Mouse (Mus musculus): ENCODE measurements at regions not wholly inside any gene's neighbourhood (a gene's known extent, or its start where the extent isn't known, plus 50 kb on each side); places are given as distances from the start of the nearest gene placed in this dataset.

DNA sequence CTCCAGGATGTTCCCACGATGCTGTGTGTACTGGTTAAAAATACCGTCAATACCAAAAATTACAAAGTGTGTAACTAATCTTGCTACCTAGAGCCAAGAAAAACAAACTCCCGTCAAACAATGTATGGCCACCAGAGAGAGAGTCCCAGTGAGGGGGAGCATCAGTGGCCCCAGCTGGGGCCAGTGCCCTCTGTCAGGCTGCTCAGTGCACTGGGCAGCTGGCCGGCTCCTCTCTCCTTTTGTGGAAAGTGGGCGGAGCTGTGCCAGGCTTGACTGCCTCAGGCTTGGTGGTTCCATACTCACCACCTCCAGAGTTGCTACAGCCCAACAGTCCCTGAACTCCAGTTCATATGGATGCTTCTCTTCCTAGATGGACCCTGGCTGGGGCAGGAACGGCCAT, 53.8 kb upstream of the Sept5 start:
- peak; percentile 47 for DNase-seq

DNA sequence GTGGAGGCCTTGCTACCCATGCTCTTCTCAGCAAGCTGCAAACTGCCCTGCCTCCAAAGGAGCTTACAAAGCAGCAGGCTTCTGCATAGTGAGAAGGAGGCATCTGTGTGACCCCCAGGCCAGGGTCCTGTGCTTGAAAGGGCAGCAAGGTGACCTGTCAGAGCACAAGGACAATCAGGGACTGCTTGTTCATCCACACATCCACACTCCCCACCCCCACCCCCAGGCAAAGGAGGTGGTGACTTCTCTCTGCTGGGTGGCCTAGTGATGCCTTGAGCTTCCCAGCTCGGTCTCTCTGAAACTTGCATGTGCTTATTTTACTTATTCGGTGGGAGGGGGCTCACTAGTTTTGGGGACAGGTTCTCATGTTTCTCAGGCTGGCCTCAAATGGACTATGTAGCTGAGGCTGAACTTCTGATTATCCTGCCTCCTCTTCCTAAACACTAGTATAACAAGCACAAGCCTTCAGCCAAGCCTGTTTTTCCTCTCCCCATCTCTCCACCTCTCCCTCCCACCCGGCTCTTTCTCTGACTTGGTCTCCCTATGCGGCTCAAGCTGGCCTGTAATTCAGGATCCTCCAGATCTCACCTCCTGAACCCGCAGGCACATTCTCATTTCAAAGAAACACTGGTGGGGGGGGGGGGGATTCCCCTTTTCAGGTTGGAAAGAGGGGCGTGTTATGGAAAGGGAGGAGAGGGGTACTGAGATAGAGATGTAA, 56.4 kb upstream of the Sept5 start:
- DNase-seq, result no peak

DNA sequence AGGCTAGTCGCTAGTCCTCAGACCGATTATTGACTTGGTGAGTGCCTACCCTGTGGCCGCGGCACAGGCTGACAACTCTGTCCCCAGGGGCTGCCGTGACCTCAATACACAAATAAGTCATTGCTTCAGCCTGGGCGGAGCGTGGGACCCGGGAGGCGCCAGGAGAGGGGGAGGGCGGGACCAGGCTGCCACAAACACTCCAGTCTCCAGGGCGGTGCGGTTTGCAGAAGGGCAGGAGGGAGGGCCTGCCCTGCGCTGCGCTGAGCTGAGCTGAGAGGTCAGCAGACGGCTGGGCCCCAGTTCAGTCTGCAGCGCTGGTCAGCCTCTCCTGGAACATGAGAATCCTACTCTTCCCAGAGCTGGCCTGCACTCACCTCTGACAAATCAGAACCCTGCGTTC, 57.2 kb upstream of the Sept5 start:
- DNase-seq, result peak; percentile 90

DNA sequence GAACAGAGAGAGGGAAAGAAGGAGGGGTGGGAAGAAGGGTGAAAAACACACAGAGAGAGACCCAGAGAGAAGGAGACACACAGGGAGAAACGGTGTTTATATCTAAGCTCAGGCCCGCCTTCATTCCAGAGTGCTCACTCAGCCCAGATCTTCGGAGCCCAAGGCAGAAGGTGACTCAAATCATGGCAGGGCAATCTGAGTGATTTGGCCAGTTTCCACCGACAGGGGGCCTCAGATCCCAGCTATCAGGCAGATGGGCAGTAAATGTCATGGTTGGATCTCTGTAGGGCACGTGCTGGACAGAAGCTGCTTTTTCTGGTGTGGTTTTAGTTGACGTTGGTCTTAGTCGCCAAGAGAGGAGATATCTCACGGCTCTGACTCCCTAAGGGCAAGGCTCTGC, 57.6 kb upstream of the Sept5 start:
- DNase-seq, result peak; percentile 72

DNA sequence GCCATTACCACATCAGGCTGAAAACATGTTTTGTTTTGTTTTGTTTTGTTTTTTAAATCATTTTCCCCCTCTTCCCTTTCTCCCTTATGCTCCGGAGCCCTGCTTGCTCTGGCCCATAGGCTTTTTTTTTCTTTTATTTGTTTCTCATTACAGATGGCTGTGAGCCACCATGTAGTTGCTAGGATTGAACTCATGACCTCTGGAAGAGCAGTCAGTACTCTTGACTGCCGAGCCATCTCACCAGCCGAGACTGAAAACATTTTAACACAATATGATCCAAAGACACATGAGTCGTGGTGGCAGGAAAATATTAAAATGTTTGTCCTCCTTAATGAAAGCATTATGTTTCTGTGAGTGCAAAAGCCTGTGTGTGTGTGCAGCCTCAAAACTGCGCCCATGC, 65.8 kb upstream of the Sept5 start:
- DNase-seq, result no peak

DNA sequence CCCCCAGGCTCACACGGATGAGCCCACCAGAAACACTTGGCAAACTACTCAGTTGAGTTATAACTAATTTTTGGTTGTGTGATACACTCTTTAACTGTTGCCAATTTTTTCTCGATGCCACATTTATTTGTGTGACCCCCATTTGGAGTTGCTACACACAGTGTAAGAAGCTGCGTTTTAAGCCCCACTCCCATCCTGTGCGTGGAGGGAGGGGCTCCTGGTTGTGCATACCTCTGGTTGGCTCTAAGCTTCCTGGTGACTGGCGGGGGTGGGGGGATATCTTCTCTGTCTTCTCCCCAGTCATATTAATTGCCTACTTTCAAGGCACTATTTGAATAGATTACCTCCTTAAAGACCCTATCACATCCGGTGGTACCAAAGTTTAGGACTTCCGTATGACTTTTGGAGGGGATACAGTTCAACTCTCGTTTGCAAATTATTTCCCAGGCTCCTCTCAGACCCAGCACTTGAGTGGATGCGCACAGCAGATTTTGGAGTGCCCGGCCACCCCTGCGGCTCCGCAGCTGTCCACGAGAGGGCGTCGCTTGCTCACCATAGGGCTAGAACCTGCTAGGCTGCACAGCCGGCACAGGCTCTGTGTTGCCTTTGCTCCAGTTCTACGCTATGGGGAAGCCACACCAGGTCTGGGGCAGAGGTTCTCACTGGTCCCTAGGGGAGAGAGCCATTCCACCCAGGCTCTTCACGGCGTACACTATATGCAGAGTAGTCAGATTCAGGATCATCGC, 66.5 kb upstream of the Sept5 start:
- peak; percentile 87 for DNase-seq

DNA sequence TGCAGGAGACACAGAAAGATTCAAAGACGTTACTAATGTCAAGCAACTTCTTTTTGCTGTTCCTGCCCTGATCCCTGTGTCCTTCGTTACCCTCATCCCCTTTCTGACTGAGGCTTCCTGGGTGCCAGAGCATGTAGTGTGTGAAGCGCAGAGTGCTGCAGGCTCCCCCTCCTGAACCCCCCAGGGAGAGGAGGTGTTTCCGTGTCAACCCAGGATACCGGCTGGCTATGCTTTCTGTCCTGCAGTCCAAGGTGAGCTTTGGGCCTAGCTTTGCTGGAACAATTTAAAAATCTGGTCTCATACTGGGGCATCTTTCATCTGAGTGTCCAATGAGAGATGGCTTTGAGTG, 67.0 kb upstream of the Sept5 start:
- DNase-seq, result no peak

DNA sequence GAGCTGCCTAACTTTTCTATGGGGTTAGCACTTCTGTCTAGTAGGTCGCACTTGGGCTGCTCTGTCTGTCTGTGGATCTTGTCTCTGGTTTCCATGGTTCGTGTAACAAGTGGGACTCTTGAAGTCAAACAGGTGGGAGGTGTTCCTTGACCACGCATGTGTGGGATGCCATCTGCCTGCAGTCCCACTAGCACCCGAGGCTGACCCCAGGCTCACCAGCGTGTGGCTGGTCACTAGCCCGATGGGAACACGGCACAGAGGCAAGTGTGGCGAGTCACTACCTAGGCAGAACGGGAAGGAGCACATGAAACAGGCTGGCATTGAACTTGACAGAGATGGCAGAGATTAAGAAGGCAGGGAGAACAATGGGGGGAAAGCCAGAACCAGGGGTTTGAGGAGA, 72.5 kb upstream of the Cldn5 start:
- no peak for DNase-seq

DNA sequence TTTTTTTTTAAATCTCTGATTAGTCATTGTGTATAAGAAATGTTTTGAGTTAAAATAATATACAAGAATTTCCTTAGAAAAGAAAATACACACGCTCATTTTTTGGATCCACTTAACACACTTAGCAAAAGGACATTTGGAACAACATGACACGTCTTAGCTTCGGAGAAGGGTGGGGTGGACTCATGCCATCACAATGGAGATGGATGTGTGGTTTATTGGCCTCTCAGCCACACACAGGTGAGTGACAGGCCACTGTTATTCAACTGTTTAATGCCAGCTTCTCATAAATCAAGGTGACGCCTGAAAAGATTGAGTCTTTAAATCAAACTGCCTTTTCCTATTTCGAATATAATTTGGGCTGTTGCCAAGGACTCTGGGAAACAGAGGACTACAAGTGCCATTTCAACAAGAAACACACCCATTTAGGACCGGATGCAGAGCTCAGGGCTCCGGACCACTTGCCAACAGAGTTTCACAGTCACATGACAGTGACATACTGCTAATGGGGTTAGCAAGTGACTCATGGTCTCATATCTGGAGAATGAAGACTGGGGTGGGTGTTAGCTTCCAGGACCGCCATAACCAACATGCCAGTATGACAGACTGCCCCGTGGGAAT, 71.5 kb upstream of the Cldn5 start:
- peak; percentile 76 for DNase-seq

DNA sequence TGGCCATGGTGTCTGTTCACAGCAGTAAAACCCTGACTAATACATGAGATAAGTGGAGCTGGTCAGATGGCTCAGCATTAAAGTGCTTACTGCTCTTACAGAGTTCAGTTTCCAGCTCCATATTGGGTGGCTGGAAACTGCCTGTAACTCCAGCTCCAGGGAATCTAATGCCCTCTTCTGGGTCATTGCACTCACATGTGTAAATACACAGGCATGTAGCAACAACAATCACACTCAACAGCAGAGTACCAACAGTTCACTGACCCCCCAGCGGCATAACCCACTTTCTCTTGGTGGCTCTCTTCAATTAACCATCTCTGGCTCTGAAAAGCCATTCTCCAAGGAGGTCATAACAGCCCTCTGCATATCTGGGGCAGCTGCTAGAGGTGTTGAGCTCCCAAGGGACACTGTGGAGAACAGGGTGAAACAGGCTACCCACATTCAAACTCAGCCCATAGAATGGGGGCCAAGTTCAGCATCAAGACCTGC, 65.0 kb upstream of the Cldn5 start:
- DNase-seq, result no peak

DNA sequence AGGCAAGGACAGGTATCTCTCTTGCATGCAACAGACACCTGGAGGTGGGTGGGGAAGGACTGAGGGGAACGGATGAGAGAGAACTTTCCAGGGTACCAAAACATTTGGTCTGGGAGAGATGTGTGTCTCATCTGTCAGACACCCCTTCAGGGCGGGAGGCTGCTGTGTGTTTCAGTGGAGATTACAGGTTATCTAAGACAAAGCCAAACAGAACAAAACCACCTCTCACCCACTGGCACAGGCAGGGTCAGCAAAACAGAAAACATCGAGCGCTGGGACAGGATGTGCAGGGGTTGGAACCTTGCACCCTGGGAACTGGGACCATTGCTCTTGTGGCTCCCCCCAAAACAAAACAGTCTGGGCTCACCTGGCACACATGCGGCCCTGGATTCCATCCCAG, 63.6 kb upstream of the Cldn5 start:
- DNase-seq, result no peak

DNA sequence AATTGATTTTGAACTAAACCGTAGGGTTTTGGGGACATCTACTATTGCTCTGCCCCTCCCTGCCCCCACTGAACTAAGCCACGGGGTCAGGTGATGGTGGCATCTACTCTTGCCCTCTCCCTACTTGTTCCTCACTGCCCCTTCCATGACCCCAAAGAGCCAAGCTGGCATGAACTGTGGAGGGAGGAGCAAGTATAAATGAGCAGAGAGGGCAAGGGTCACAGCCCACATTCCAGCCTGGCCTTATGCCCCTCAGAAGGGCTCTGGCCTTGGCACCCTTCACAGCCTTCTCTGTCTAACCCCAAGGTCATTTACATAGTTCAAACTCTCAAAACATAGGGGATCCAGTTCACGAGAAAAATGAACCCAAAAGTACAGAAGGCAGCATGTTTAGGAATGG, 61.3 kb upstream of the Cldn5 start:
- DNase-seq, result no peak

DNA sequence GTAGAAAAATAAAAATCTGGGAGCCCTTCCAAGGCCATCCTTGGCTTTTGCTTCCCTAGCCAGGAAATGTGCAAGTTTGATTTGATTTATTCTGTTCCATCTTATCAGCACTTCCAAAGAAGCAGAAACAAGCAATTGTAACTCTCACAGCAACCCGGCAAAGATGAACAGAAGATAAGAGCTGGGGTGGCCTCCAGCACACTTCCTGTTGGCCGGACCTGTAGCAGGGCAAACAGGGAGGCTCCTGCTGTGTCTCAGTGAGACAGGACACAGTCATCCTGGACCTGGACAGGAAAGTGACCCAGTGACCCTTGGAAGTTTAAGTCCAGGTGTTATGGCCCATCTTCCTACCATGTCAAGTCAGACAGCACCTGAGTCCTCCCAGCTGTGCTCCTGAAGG, 58.6 kb upstream of the Cldn5 start:
- DNase-seq, result peak; percentile 56

DNA sequence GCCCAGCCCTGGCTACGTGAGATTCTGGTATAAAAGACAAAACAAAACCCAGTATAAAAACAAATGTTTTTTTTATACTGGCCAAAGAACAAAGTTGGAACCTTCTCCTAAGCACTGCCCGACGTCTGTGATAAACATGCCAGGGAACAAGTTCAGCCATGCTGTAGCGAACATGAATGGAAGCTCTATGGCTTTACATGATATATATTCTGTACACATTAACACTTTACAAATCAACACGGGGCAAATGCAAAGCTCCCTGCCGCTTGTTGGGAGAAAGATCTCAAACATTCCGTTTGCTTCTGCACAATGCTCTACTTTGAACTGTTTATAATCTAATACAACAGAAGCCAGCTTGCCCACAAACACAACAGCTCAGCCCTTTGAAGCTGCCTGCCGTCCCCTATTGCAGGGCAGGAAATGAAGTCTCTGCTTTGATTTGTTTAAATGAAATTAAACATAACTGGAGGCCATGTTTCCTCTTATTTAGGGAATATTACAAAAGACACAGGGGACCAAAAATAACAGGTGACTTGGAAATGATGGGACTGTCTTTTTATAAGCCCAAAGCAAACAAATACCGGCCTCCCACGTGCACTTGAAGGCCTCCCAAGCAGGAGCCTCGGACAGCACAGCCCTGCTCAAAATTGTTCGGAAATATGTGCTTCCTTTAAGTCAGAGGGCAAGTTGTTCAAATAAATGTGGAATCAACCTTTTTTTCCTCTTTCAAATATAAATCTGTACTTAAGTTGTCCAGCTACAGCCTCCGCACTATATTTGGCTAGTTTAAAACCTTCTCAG, 56.0 kb upstream of the Cldn5 start:
- no peak for DNase-seq

DNA sequence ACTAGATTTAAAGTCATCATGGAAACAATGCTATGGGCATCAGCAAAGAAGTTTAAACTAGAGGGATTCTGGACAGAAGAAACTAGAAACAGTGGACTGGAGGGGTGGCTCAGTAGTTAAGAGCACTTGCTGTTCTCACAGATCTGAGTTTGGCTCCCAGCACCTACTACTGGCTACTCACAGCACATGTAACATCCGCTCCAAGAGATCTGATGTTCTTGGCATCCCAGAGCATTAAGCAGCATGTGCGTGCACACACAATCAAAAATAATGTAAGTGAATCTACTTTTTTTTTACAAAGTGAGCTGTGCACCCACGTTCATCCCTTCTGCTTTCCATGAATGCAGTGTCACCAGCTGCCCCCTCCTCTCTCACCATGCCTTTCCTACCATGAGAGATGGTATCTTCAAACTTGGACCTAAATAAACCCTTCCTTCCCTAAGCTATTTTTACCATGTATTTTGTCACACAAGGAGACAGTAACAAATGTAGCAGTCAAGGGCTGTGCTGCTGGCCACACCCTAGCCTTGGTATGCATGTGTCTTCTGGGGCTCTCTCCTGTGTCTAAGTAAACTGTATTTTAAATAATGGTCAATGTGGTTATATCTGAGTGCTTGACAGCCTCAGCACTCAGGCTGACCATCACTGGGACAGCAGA, 53.3 kb upstream of the Cldn5 start:
- no peak for DNase-seq

DNA sequence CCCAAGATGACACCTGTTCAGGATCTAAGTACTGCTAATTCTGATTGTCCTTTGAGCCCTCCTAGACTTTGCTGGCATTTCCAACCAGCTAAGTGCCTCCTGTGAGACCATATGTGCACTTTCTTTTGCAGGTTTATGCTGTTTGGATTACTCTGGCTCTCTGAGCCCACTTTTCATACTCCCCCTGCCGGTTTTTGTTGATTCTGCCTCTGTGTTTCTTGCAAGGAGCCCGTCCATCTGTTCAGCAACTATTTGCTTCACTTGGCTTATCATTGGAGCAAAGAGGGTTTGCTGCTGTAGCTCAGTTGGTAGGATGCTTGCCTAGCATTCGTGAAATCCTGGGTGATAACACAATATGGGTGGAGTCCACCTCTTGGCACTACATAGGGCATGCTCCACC, 52.8 kb upstream of the Cldn5 start:
- DNase-seq, result no peak

DNA sequence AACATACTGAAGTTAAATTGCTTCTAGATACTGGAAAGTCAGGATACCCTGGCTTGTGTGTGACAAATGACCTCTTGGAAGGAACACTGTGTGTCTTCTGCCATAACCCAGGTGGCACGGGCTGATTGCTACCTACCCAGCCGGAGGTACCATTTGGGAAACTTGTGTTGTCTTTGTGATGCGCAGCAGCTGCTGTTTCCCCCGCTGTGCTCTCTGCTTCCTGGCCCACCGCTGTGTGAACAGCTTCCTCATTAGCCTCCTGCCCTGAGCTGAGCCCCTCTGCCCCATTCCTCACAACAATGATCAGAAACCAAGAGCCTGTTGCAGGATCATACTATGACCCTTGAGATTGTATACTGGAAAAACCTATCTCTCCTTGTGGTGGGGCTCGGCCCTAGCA, 51.9 kb upstream of the Cldn5 start:
- DNase-seq, result no peak

Data from kidney, postnatal 14 days (tissue).